Mouse (Mus musculus) liver, adult 2 months (tissue): Measurements from ENCODE around the gene Ckmt1. TPM values are rescaled to one million over a fixed set of nuclear protein-coding genes. Genes with fewer than 3 reads are reported as not detected.

Experiments
- DNase-seq: peaks from one replicate; pipeline ENCODE4 v3.0.0-alpha.2; 2011; ENCODE audit warnings: low read depth, low spot score; ENCODE audit errors: extremely low read depth
- H3K27ac ChIP-seq: fragments of 200-500 bp; replicated peaks from 2 replicates; pipeline ENCODE4 v1.5.1; 2012; ENCODE audit warnings: low read depth, mild to moderate bottlenecking, control low read depth, inconsistent platforms, low read length; ENCODE audit not compliant: insufficient read depth
- H3K27me3 ChIP-seq: fragments of 200-500 bp; 2 replicates; pipeline ENCODE4 v1.6.1; 2012; ENCODE audit warnings: mild to moderate bottlenecking, moderate library complexity, low read length, inconsistent platforms; ENCODE audit not compliant: control insufficient read depth, insufficient read depth
- H3K36me3 ChIP-seq: fragments of 200-500 bp; 2 replicates; pipeline ENCODE4 v1.6.1; 2012; ENCODE audit warnings: low read length, inconsistent platforms; ENCODE audit not compliant: control insufficient read depth, insufficient read depth
- H3K4me1 ChIP-seq: fragments of 200-500 bp; 2 replicates; pipeline ENCODE4 v1.6.1; 2011; ENCODE audit warnings: low read length; ENCODE audit not compliant: control insufficient read depth, insufficient read depth
- H3K4me3 ChIP-seq: fragments of 200-500 bp; 2 replicates; pipeline ENCODE4 v1.5.1; 2011; ENCODE audit warnings: low read depth, mild to moderate bottlenecking, control low read depth, low read length, moderate library complexity; ENCODE audit not compliant: insufficient read depth
- H3K79me2 ChIP-seq: fragments of 200-500 bp; 2 replicates; pipeline ENCODE4 v1.6.1; 2012; ENCODE audit warnings: inconsistent platforms, mild to moderate bottlenecking, low read length, moderate library complexity; ENCODE audit not compliant: control insufficient read depth, insufficient read depth
- H3K9ac ChIP-seq: fragments of 200-500 bp; 2 replicates; pipeline ENCODE4 v1.6.1; 2012; ENCODE audit warnings: low read depth, mild to moderate bottlenecking, control low read depth, inconsistent platforms, low read length
- CTCF ChIP-seq: fragments of 200-500 bp; IDR thresholded peaks from 2 replicates; pipeline ENCODE4 v1.5.1; 2011; ENCODE audit warnings: low read depth, low read length, control low read depth
- POLR2A ChIP-seq: fragments of 200-500 bp; IDR thresholded peaks from 2 replicates; pipeline ENCODE4 v1.6.1; 2011; ENCODE audit warnings: low read length, control low read depth; ENCODE audit not compliant: insufficient read depth; ENCODE audit errors: extremely low read depth
- WGBS: fragments of 180-500 bp; shearing (Covaris S2); methylation state at CpG from one replicate; pipeline ENCODE4 v1.1.7; 2018; 5-methylcytosine and 5-hydroxymethylcytosine counted together
- polyA plus RNA-seq: library from polyadenylated mRNA; depleted of rRNA; stranded (reverse); fragments of >200 nt; gene quantifications from 2 replicates; pipeline ENCODE4 v1.2.3, GENCODE M21; 2012
- total RNA-seq: library from RNA; depleted of rRNA; stranded (reverse); fragments of >200 nt; gene quantifications from 2 replicates; pipeline ENCODE4 v1.2.3, GENCODE M21; 2014

The Ckmt1 gene
- total and polyA plus RNA-seq, 2 experiments: 1.2 to 2.0 TPM

DNA sequence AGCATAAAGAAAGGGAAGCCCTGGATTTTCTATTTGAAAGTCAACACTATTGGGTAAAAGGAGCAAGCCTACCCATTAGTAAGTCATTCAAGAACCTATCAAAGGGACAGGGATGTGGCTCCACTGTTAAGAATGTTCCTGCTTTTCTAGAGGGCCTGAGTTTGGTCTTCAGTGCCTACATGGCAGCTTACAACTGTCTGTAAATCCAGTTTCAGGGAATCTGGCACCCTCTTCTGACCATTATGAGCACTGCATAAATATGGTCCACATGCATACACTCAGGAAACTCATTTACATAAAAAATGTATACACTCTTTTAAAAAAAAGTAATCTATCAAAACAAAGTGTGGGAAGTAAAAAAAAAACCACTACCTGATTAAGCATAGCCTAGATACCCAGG, 18.5 kb upstream of the Ckmt1 start:
- H3K4me3 ChIP-seq: no peak overlapping the region
- no peaks in the 10 kb centered on the region for H3K79me2 ChIP-seq
- peak; percentile 7 for DNase-seq
- no peak overlapping the region for H3K27ac ChIP-seq
- no peaks in the 10 kb centered on the region for H3K4me1 ChIP-seq
- peaks cover 4% of the 10 kb centered on the region for H3K36me3 ChIP-seq
- H3K27me3 ChIP-seq: no peaks in the 10 kb centered on the region
- TF ChIP-seq POLR2A: no peak
- no peak overlapping the region for H3K9ac ChIP-seq

DNA sequence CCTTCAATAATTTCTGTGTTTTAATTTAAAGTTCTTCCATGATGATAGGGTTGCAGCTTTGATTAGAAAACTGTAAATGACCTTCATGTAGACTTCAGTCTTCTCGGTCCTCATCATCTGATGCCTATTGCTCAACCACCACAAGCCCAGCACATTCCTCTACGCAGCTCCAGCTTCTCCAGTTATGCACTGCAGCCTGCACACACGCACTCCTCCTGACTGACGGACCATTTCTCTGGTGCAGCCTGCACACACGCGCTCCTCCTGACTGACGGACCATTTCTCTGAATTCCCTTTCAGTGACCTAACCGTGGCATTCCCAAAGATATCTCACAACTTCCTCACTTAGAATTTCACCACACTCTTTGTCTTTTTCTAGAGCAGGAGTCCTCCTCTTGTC, 4.4 kb upstream of the Ckmt1 start:
- TF ChIP-seq POLR2A: no peak
- TF ChIP-seq CTCF: no peak
- H3K27ac ChIP-seq: no peak overlapping the region
- WGBS: 58% methylated on average over 8 of the region's 8 CpGs

DNA sequence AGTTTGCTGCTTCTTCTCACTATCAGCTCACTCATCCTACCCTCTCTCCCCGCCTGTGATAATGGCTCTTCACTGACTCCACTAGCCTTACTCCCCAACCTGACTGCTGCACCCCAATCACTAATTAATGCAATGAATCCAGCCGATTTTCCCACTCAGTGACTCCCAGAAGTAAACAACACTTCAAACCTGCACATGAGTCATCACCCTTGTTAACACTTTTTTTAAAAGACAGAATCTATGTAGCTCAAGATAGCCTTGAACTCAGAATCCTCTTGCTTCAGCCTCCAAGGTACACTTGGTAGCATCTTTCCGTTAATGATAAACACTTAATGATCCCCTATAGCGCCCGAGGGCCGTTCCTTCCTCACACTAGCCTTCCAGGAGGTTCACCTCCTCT, 3.1 kb upstream of the Ckmt1 start:
- no peak for TF ChIP-seq POLR2A
- no peak for TF ChIP-seq CTCF
- no peak for DNase-seq
- Histone ChIP-seq H3K36me3 (no peaks in the 10 kb centered on the region), H3K27me3 (peaks cover 10% of the 10 kb centered on the region), H3K4me3 (peak overlapping the region; percentile 86), H3K27ac (no peak overlapping the region), H3K9ac (peak overlapping the region; percentile 80), H3K4me1 (0 out of 2 replicates have a peak, but pooled peaks cover 2% of the 10 kb centered on the region), H3K79me2 (no peaks in the 10 kb centered on the region)
- WGBS: 7% methylated on average over 6 of the region's 6 CpGs

More for the DNA sequence above, 4.4 kb upstream of the Ckmt1 start:
- H3K79me2 ChIP-seq: no peaks in the 10 kb centered on the region
- no peak overlapping the region for H3K4me3 ChIP-seq
- no peak overlapping the region for H3K9ac ChIP-seq
- peaks cover 1% of the 10 kb centered on the region; the same call in 1 of the 2 replicates for H3K27me3 ChIP-seq
- DNase-seq: no peak
- 0 out of 2 replicates have a peak, but pooled peaks cover 2% of the 10 kb centered on the region for H3K4me1 ChIP-seq
- H3K36me3 ChIP-seq: peaks cover 2% of the 10 kb centered on the region; the same call in 1 of the 2 replicates

DNA sequence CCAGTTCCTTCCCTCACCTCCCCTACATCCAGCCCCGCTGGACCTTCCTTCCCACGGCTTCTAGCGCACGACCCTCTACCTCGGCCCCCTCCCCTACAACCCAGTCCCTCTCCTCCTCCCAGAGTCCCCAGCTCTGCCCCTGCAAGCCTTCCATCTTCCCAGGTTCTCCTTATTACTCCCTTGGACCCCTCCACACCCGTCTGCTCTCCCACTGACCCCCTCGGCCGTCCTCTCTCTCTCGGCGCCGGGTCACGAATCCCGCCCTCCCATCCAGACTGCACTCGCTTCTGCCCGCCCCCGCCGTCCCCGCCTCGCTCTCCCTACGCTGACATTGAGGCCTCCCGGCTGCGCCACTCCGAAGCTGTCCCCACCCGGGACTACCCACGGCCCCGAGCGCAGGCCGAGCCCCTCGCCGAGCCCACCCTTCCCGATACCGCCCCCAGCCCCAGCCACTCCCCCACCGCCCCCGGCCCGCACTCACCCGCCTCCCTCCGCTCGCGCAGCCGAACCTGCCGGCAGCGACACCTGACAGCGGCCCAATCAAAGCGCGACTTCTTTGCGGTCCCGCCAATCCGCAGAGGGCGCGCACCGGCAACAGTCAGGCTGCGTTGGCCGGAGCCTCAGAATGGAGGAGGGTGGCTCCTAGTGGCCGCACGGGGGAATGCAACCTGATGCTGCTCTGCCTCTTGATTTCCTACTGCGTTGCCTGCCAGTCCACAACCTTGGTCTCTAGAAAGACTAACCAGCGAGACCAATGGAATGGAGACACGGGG, 2.5 kb upstream of the Ckmt1 start, which contains the start of gene Ppip5k1:
Gene Ppip5k1, minus strand, starts transcription at position 577 of the 773 bp plus-strand sequence.
- Histone ChIP-seq H3K36me3 (no peaks in the 10 kb centered on the region), H3K4me1 (0 out of 2 replicates have a peak, but pooled peaks cover 2% of the 10 kb centered on the region), H3K79me2 (no peaks in the 10 kb centered on the region), H3K27ac (no peak within 1 kb of the TSS), H3K4me3 (peak within 1 kb of the TSS; percentile 86), H3K27me3 (peaks cover 12% of the 10 kb centered on the region), H3K9ac (peak within 1 kb of the TSS; percentile 80)
- peak; percentile 79 for DNase-seq
- TF ChIP-seq CTCF (peak; percentile 95), POLR2A (no peak)
- WGBS: under 1% methylated on average over 58 of the region's 58 CpGs

DNA sequence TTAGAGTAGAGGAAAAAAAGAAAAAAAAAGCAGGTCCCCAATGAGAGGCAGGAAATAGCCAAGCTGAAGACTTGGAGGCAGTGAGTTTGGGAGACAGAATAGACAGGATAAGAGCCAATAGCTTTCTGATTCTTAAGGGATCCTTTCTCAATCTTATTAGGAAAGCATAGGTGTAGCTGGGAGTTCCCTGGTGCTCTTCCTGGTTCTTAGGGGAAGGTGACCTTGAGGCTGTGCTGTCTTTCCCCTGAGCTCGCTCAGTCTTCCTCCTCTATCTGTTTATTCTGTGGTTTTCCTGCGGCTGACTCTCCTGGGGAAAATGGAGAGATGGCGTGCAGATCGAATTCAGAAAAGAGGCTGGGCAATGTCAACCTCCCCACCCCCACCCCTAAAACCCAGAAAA, 447 bp downstream of the Ckmt1 start:
- no peak for DNase-seq
- no peak overlapping the region for H3K9ac ChIP-seq
- H3K27me3 ChIP-seq: peaks cover 16% of the 10 kb centered on the region
- TF ChIP-seq POLR2A (no peak), CTCF (no peak)
- 0 out of 2 replicates have a peak, but pooled peaks cover 2% of the 10 kb centered on the region for H3K4me1 ChIP-seq
- H3K27ac ChIP-seq: no peak overlapping the region
- no peaks in the 10 kb centered on the region for H3K79me2 ChIP-seq
- WGBS: 4% methylated on average over 4 of the region's 4 CpGs
- H3K36me3 ChIP-seq: no peaks in the 10 kb centered on the region
- H3K4me3 ChIP-seq: no peak overlapping the region

DNA sequence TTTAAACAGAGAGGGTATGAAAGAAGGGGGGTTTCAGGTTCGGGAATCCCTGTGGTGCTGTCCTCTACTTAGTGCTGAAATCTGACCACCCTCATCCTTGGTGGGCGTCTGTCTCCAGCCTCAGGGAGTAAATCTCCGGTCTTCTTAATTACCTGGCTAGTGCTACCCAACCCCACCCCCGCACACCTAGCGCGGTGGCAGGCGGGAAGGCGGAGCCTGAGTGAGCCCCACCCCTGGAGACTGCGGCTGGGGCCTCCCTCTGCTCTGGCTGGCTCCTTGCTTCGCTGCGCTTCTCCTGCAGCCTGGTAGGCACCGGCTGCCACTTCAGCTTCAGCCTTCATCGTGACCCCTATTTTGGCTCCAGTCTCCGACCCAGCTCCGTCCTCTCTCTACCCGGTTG, 867 bp downstream of the Ckmt1 start:
- no peak overlapping the region for H3K9ac ChIP-seq
- DNase-seq: no peak
- 0 out of 2 replicates have a peak, but pooled peaks cover 2% of the 10 kb centered on the region for H3K4me1 ChIP-seq
- H3K36me3 ChIP-seq: no peaks in the 10 kb centered on the region
- no peak overlapping the region for H3K4me3 ChIP-seq
- no peaks in the 10 kb centered on the region for H3K79me2 ChIP-seq
- H3K27me3 ChIP-seq: peaks cover 16% of the 10 kb centered on the region
- TF ChIP-seq CTCF (no peak), POLR2A (no peak)
- under 1% methylated on average over 16 of the region's 16 CpGs for WGBS
- H3K27ac ChIP-seq: no peak overlapping the region
